8 mouse cellular contexts compared by ENCODE assay signal in genomic region chr15:78851505-78852153, GRCm38 (mm10). TPM values are rescaled to one million over a fixed set of nuclear protein-coding genes. Genes with fewer than 3 reads are reported as not detected.
A peak's percentile ranks its signal among the peaks of the same experiment; 100 is the strongest.
DNase-seq lines count a peak whose midpoint lies in the region; ATAC-seq and TF ChIP-seq lines count a peak whose summit lies in the region.

No protein-coding gene starts in this region.

- H3K9ac ChIP-seq in hindbrain, postnatal 0 days (replicated peaks; ENCODE audit: low read length) = no peak overlapping the region

- H3K4me2 ChIP-seq in hindbrain, postnatal 0 days (ENCODE audit: low read depth, low read length) = no peak overlapping the region

- H3K27ac ChIP-seq in gastrocnemius, adult 2 months = peak overlapping the region; percentile 46
- H3K27ac ChIP-seq in hindbrain, postnatal 0 days = no peak overlapping the region

- 16% methylated on average over 13 of the region's 13 CpGs for WGBS in hindbrain, postnatal 0 days

- no peaks in the 10 kb centered on the region for H3K27me3 ChIP-seq in hindbrain, postnatal 0 days (ENCODE audit: insufficient read depth, low read length)

- ATAC-seq in hindbrain, postnatal 0 days = peak; percentile 87

- peak overlapping the region; percentile 11 for H3K4me3 ChIP-seq in gastrocnemius, adult 2 months
- H3K4me3 ChIP-seq in hindbrain, postnatal 0 days (ENCODE audit: low read length) = no peak overlapping the region

- peak; percentile 94 for DNase-seq in R1 (ENCODE audit: low read depth, low spot score)
- DNase-seq in cerebellum, postnatal 36 days = peak; percentile 94 to 96
- DNase-seq in gastrocnemius, adult 2 months = peak; percentile 94
- DNase-seq in hindbrain, postnatal 0 days (ENCODE audit: low spot score) = peak; percentile 92
- peak; percentile 92 to 95 for DNase-seq in left cerebral cortex, adult 18-20 months (ENCODE audit: low spot score in 2 of 2)
- peak; percentile 90 to 94 for DNase-seq in lung, postnatal 4 days
- peak; percentile 84 for DNase-seq in retina, postnatal 7 days (ENCODE audit: low read depth, low spot score)
- DNase-seq in urinary bladder, adult 18-20 months (ENCODE audit: low spot score in 2 of 2) = peak; percentile 81 to 82

- H3K4me1 ChIP-seq in hindbrain, postnatal 0 days (ENCODE audit: insufficient read depth, low read length) = no peaks in the 10 kb centered on the region

- intact Hi-C loops in gastrocnemius, adult 2 months (cut with DNase I) = loop anchor here (5.0 kb wide), 1 partner anchor 34 kb away; no protein-coding TSS in a partner anchor

- no peaks in the 10 kb centered on the region for H3K36me3 ChIP-seq in hindbrain, postnatal 0 days (ENCODE audit: insufficient read depth, low read length)

- H3K9me3 ChIP-seq in hindbrain, postnatal 0 days (ENCODE audit: low read length) = no peaks in the 10 kb centered on the region

- peak; percentile 93 for TF ChIP-seq CTCF in gastrocnemius, adult 2 months (IDR thresholded peaks at IDR 0.05)
- peak; percentile 96 for TF ChIP-seq CTCF in hindbrain, postnatal 0 days (IDR thresholded peaks at IDR 0.05; ENCODE audit: low read depth)

RNA-seq across cellular contexts. Expression of gene Lgals2, which starts 3.7 kb away (rescaled TPM):
- total RNA-seq in gastrocnemius, adult 2 months (2021) = not detected
- not detected in 2 replicates for total RNA-seq in hindbrain, postnatal 0 days (2014; rRNA removed)
- polyA plus RNA-seq in hindbrain, postnatal 0 days (2015; fragmentation: Nextera tagmentation; extraction: Ambion mirVana) = not detected in 2 replicates
- total RNA-seq in left cerebral cortex, adult 18-20 months (2021) = not detected

RNA-seq across cellular contexts. Expression of gene Cdc42ep1, which starts 9.2 kb away (rescaled TPM):
- 1 to 10 TPM; 8.5 to 10.0 TPM for total RNA-seq in gastrocnemius, adult 2 months (2021)
- 20.6 and 22.5 TPM in 2 replicates for total RNA-seq in hindbrain, postnatal 0 days (2014; rRNA removed)
- 18.1 TPM in 2 replicates for polyA plus RNA-seq in hindbrain, postnatal 0 days (2015; fragmentation: Nextera tagmentation; extraction: Ambion mirVana)
- 10 to 100 TPM; 15.3 to 16.3 TPM for total RNA-seq in left cerebral cortex, adult 18-20 months (2021)

RNA-seq across cellular contexts. Expression of gene Gga1, which starts 25.4 kb away (rescaled TPM):
- 10 to 100 TPM; 43.1 to 45.7 TPM for total RNA-seq in gastrocnemius, adult 2 months (2021)
- 40.0 and 47.1 TPM in 2 replicates for total RNA-seq in hindbrain, postnatal 0 days (2014; rRNA removed)
- 40.1 and 41.2 TPM in 2 replicates for polyA plus RNA-seq in hindbrain, postnatal 0 days (2015; fragmentation: Nextera tagmentation; extraction: Ambion mirVana)
- total RNA-seq in left cerebral cortex, adult 18-20 months (2021) = 10 to 100 TPM; 64.6 to 67.2 TPM

RNA-seq across cellular contexts. Expression of gene Gm49510, which starts 47.8 kb away (rescaled TPM):
- total RNA-seq in gastrocnemius, adult 2 months (2021) = under 1 TPM in 1 of 2 experiments, not detected in 1; 0.13 TPM
- 0.72 TPM in 1 of 2 replicates, not detected in the other for total RNA-seq in hindbrain, postnatal 0 days (2014; rRNA removed)
- not detected in 2 replicates for polyA plus RNA-seq in hindbrain, postnatal 0 days (2015; fragmentation: Nextera tagmentation; extraction: Ambion mirVana)
- total RNA-seq in left cerebral cortex, adult 18-20 months (2021) = under 1 TPM in 1 of 2 experiments, not detected in 1; 0.52 TPM

RNA-seq across cellular contexts. Expression of gene Sh3bp1, which starts 47.9 kb away (rescaled TPM):
- total RNA-seq in gastrocnemius, adult 2 months (2021) = 1 to 10 TPM; 1.4 to 2.0 TPM
- total RNA-seq in hindbrain, postnatal 0 days (2014; rRNA removed) = 2.4 and 6.2 TPM in 2 replicates
- polyA plus RNA-seq in hindbrain, postnatal 0 days (2015; fragmentation: Nextera tagmentation; extraction: Ambion mirVana) = 4.4 and 5.5 TPM in 2 replicates
- total RNA-seq in left cerebral cortex, adult 18-20 months (2021) = 10 to 100 TPM; 33.8 to 39.9 TPM
